ENCODE assay signal across 31 mouse cellular contexts in genomic region chr14:54151921-54152320, GRCm38 (mm10).
DNase-seq lines count a peak whose midpoint lies in the region; ATAC-seq lines count a peak whose summit lies in the region.
"Had no signal": no experiment of that assay in that cellular context is flagged by ENCODE, and none has a peak within 500 bp of the region (broad histone marks: within the 10 kb centered on the region; RNA-seq: fewer than 3 reads in every experiment).

No protein-coding gene starts in this region.

- DNase-seq in heart, embryonic 10.5 days (ENCODE audit: low spot score): peak; percentile 28
- no peak for DNase-seq in heart, adult 9 months (ENCODE audit: low spot score in 2 of 2)
- DNase-seq in lung, postnatal 10 days: no peak
- no peak for DNase-seq in liver, embryonic 13.5 days
- no peak for DNase-seq in adrenal gland, adult (ENCODE audit: inconsistent age in 2 of 2, low spot score in 1 of 2)
- DNase-seq: adrenal gland, adult 2 months; adrenal gland, postnatal 14 days; B cell, adult 2 months; cerebellum, adult 11 months; cerebellum, adult 2 months; cerebellum, adult 9-11 months; cerebellum, postnatal 25 days; forebrain, postnatal 0 days; gastrocnemius, adult 2 months; gastrocnemius, postnatal 14 days; heart, adult 2 months; heart, postnatal 10 days; heart, postnatal 36 days had no signal

- peaks cover 17% of the 10 kb centered on the region for H3K4me1 ChIP-seq in heart, embryonic 10.5 days
- H3K4me1 ChIP-seq in lung, embryonic 16.5 days (replicated peaks; ENCODE audit: control insufficient read depth, insufficient read depth, low read length): 0 out of 2 replicates have a peak, but pooled peaks cover 3% of the 10 kb centered on the region
- H3K4me1 ChIP-seq in liver, embryonic 13.5 days (replicated peaks): peaks cover 36% of the 10 kb centered on the region
- H3K4me1 ChIP-seq in liver, embryonic 15.5 days (replicated peaks): peaks cover 29% of the 10 kb centered on the region
- H3K4me1 ChIP-seq: embryonic facial prominence, embryonic 12.5 days; embryonic facial prominence, embryonic 15.5 days; hindbrain, embryonic 13.5 days had no signal

- H3K4me3 ChIP-seq in heart, embryonic 10.5 days: no peak overlapping the region
- H3K4me3 ChIP-seq in lung, embryonic 16.5 days (ENCODE audit: low read length): no peak overlapping the region
- H3K4me3 ChIP-seq in liver, embryonic 13.5 days (replicated peaks): no peak overlapping the region
- no peak overlapping the region for H3K4me3 ChIP-seq in liver, embryonic 15.5 days (replicated peaks)
- H3K4me3 ChIP-seq: embryonic facial prominence, embryonic 12.5 days; embryonic facial prominence, embryonic 15.5 days; gastrocnemius, adult 2 months; heart, adult 2 months; heart, embryonic 12.5 days; heart, embryonic 15.5 days; hindbrain, embryonic 10.5 days; hindbrain, embryonic 13.5 days had no signal

- H3K27me3 ChIP-seq in heart, embryonic 10.5 days (ENCODE audit: insufficient read depth, poor library complexity, severe bottlenecking): no peaks in the 10 kb centered on the region
- no peaks in the 10 kb centered on the region for H3K27me3 ChIP-seq in lung, embryonic 16.5 days (ENCODE audit: control insufficient read depth, insufficient read depth, low read depth, low read length)
- H3K27me3 ChIP-seq in liver, embryonic 13.5 days: peaks cover 6% of the 10 kb centered on the region; the same call in 1 of the 2 replicates
- H3K27me3 ChIP-seq in liver, embryonic 15.5 days: peaks cover 9% of the 10 kb centered on the region
- H3K27me3 ChIP-seq: CH12.LX; embryonic facial prominence, embryonic 12.5 days; embryonic facial prominence, embryonic 15.5 days; heart, embryonic 12.5 days; heart, embryonic 15.5 days; hindbrain, embryonic 13.5 days; Patski had no signal

- H3K9ac ChIP-seq in lung, embryonic 16.5 days (ENCODE audit: low read length): 0 out of 2 replicates have a peak overlapping the region, but pooled peaks have one; percentile 6
- no peak overlapping the region for H3K9ac ChIP-seq in liver, embryonic 13.5 days
- no peak overlapping the region for H3K9ac ChIP-seq in liver, embryonic 15.5 days
- H3K9ac ChIP-seq: embryonic facial prominence, embryonic 12.5 days; embryonic facial prominence, embryonic 15.5 days; forebrain, postnatal 0 days; heart, embryonic 12.5 days; heart, embryonic 15.5 days; hindbrain, embryonic 13.5 days had no signal

- ATAC-seq in lung, embryonic 16.5 days (ENCODE audit: low read depth): no peak
- ATAC-seq in liver, embryonic 13.5 days (ENCODE audit: low read depth): no peak
- ATAC-seq in liver, embryonic 15.5 days (ENCODE audit: insufficient read depth): no peak
- ATAC-seq: forebrain, embryonic 14.5 days; forebrain, postnatal 0 days; hindbrain, embryonic 16.5 days; Patski had no signal

- no peak overlapping the region for H3K4me2 ChIP-seq in lung, embryonic 16.5 days (ENCODE audit: low read depth, low read length)
- no peak overlapping the region for H3K4me2 ChIP-seq in liver, embryonic 13.5 days
- H3K4me2 ChIP-seq in liver, embryonic 15.5 days: no peak overlapping the region
- H3K4me2 ChIP-seq: embryonic facial prominence, embryonic 12.5 days; embryonic facial prominence, embryonic 15.5 days; heart, embryonic 12.5 days; heart, embryonic 15.5 days; hindbrain, embryonic 13.5 days had no signal

- WGBS in heart, embryonic 10.5 days: 86% methylated on average over 2 of the region's 2 CpGs
- WGBS in lung, embryonic 16.5 days: 86% methylated on average over 2 of the region's 2 CpGs
- WGBS in liver, embryonic 13.5 days (ENCODE audit: insufficient replicate concordance): 38% methylated on average over 2 of the region's 2 CpGs
- WGBS in liver, embryonic 15.5 days (ENCODE audit: insufficient replicate concordance): 44% methylated on average over 2 of the region's 2 CpGs

- no peaks in the 10 kb centered on the region for H3K36me3 ChIP-seq in heart, embryonic 10.5 days
- no peaks in the 10 kb centered on the region for H3K36me3 ChIP-seq in lung, embryonic 16.5 days (ENCODE audit: control insufficient read depth, insufficient read depth, low read length)
- H3K36me3 ChIP-seq in liver, embryonic 13.5 days: no peaks in the 10 kb centered on the region
- H3K36me3 ChIP-seq in liver, embryonic 15.5 days (replicated peaks): no peaks in the 10 kb centered on the region
- H3K36me3 ChIP-seq: embryonic facial prominence, embryonic 12.5 days; embryonic facial prominence, embryonic 15.5 days; G1E; heart, embryonic 12.5 days; heart, embryonic 15.5 days; hindbrain, embryonic 10.5 days; hindbrain, embryonic 13.5 days had no signal

- no peaks in the 10 kb centered on the region for H3K9me3 ChIP-seq in heart, embryonic 10.5 days
- H3K9me3 ChIP-seq in lung, embryonic 16.5 days (ENCODE audit: control insufficient read depth, low read length): no peaks in the 10 kb centered on the region
- no peaks in the 10 kb centered on the region for H3K9me3 ChIP-seq in liver, embryonic 13.5 days (replicated peaks)
- no peaks in the 10 kb centered on the region for H3K9me3 ChIP-seq in liver, embryonic 15.5 days (replicated peaks)
- H3K9me3 ChIP-seq: embryonic facial prominence, embryonic 12.5 days; embryonic facial prominence, embryonic 15.5 days; G1E; heart, embryonic 12.5 days; heart, embryonic 15.5 days; hindbrain, embryonic 10.5 days; hindbrain, embryonic 13.5 days had no signal

- no peak overlapping the region; the same call in 1 of the 2 replicates for H3K27ac ChIP-seq in heart, embryonic 10.5 days
- no peak overlapping the region for H3K27ac ChIP-seq in lung, embryonic 16.5 days (ENCODE audit: low read length)
- H3K27ac ChIP-seq in liver, embryonic 13.5 days: peak overlapping the region; percentile 79
- H3K27ac ChIP-seq in liver, embryonic 15.5 days (replicated peaks): peak overlapping the region; percentile 77
- H3K27ac ChIP-seq: embryonic facial prominence, embryonic 12.5 days; embryonic facial prominence, embryonic 15.5 days; gastrocnemius, adult 2 months; heart, adult 2 months; heart, embryonic 15.5 days; hindbrain, embryonic 10.5 days; hindbrain, embryonic 13.5 days had no signal

Comparison
In these comparisons a context has a peak if more than half of its experiments do, and no peak if none do; other contexts are left out.
1. H3K27ac ChIP-seq: peak in liver, embryonic 13.5 days (single experiment) and liver, embryonic 15.5 days (single experiment); none in heart, embryonic 10.5 days (single experiment) and lung, embryonic 16.5 days (single experiment).